Mouse (Mus musculus): ENCODE measurements at regions not wholly inside any gene's neighbourhood (a gene's known extent, or its start where the extent isn't known, plus 50 kb on each side); places are given as distances from the start of the nearest gene placed in this dataset.

DNA sequence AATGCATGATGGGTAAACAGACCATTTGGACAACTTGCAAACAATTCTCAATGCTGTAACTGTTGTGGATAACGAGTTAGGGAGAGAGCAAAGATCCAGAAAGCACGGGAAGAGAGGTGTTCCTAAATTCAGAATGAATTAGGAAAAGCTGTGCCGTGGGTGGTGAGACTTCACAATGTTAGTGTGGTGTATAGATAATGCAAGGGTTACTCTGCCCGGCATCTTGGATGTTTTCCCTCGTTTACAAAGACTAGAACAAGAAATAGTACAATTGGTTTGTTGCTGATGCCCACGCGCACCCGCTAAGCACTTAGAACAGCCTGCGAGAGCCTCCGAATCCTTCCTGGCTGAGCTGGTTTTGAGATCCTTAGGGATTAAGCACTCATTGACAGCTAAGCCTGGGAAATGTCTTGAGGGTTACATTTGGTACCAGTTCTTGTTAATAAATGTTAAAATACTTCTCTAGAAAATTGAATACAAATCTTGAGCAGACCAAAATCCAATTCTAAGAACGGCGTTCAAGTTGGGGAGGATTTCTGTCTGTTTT, 413.1 kb downstream of the Epha4 start:
- no peak for DNase-seq (ENCODE audit: extremely low read depth, insufficient read length, low spot score)

DNA sequence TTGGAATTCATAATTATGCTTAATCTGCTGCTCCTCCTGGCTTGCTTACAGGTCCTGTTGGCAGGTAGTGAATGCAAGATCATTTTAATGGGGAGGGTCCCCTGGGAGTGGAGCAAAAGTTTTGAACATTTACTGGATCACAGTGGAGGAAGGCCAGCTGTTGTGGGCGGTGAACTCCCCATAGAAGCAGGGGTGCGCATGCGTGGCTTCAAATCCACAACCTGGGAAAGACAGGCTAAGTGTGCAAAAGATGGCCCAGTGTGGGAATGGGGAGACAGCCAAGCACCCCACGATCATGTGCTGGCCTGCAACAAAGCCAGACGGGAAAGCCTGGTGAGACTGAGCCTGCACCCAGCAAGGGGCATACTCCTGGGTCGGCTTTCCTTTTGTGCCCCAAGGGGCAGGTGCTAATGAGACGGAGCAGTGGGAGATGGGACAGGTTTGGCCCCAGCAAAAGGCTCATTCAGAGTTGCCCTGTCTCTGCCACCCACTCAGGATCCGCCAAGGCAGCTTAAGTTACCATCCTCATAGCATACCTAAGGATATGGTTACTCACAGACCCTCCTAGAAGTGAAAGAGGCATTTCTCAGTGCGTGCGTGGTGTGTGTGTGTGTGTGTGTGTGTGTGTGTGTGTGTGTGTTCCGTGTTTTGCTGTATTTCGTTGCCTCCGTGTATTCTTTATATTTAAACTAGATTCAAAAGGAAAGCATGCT, 412.3 kb downstream of the Epha4 start:
- DNase-seq (ENCODE audit: extremely low read depth, insufficient read length, low spot score): no peak

DNA sequence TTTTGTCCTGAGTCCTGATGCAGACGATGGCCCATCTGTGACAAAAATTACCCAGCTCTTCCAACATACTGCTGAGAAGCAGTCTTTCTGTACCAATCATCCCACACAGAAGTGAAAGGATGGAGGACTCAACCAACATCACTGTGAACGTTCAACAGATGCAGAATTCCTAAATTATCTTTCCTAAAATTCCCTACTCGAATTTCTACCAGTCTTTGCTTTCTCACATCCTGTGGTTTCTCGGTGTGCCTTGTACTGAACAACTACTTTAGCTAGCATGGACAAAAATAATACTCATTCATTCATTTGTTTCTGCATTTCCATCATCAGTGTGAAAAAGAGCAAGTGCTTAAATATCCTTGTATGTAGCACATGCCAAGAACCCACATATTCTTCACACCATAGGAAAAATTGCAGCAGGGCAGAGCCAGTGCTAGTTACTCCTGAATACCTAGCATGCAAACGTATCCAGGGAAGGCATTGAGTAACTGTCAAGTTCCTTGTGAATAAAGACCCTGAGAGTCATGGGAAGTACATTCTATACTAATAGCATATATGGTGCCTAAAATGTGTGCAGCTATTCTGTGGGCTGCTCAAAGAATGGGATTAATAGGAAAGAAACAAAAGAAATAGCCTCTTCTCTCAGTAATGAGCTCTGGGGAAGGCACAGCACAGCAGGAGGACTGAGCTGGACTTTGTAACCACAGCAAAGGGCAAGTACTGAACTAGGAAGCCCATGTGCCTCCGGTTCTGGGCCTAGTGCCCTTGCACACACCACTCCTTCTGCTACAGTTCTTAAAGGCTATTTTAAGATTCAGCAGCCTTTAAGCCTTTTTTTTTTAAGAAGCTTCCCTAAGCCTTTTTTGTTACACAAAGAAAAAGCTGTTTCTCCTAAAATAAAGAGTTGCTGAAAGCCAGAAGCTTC, 404.8 kb downstream of the Epha4 start:
- no peak for DNase-seq (ENCODE audit: extremely low read depth, insufficient read length, low spot score)

DNA sequence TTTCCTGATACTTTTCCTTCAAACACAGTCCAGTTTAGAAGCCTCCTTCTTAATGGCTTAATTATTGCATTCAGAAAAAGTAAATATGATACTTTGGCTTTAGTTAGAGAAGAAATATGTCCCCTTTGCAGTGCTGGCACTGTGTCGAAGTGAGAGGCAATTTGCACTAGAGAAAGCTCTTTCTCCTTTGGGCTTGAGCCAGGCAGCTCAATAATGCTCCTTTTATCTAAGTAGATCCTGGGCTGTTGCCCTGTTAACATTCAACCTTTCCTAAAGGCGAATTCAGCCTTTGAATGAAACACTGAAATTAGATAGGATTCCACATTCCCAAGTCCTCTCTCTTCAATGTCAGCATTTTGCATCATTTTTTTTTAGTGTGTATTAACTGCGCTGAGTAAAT, 386.5 kb downstream of the Epha4 start:
- no peak for DNase-seq (ENCODE audit: extremely low read depth, insufficient read length, low spot score)

DNA sequence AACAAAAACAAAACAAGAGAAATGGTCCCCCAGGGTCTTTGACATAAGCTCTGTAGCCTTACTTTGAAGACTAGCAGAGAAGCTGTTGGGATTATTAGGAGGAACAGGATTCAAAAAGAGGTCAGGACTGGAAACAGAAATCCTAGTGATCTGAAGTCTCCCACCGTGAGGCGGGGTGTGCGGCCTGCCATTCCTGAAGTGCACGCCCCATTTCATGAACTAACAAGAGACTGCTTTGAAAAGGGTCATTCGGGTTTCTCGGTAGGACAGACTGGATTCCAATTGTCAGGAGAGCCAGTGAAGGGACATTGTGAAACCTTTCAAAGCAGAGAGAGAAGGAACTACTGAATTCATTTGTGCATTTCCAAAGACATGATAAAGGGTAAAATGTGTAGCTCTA, 377.2 kb downstream of the Epha4 start:
- no peak for DNase-seq (ENCODE audit: extremely low read depth, insufficient read length, low spot score)

DNA sequence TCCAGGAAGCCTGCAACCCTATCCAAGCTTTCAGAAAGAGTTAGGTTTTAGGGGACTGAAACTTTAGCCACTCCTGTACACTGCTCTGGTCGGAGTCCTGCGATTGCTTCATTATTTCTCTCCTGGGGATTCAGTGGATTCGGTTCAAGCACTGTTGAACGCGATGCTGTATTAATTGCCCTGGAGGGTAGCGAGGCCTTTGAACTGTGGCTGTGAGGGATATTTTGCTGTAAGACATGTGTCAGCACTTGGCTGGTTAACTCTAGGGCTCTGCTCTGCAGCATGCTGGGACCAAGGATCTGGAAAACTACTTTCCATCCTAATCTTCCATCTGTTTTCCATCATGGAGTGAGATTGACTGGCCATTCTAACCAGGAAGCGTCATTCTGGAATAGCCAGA, 374.0 kb downstream of the Epha4 start:
- DNase-seq (ENCODE audit: extremely low read depth, insufficient read length, low spot score): no peak

DNA sequence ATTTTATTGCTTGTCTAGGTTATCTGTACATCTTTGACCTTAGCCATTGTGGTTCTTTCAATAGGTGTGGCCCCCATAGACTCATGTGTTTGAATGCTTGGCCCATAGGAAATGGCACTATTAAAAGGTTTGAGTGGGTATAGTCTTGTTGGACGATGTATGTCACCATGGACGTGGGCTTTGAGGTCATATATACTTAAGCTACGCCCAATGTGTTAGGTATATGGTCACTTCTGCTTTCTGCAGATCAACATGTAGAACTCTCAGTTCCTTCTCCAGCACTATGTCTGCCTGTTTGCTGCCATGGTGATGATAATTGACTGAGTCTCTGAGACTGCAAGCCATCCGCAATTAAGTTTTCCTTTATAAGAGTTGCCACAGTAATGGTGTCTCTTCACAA, 366.8 kb downstream of the Epha4 start:
- DNase-seq (ENCODE audit: extremely low read depth, insufficient read length, low spot score): no peak

DNA sequence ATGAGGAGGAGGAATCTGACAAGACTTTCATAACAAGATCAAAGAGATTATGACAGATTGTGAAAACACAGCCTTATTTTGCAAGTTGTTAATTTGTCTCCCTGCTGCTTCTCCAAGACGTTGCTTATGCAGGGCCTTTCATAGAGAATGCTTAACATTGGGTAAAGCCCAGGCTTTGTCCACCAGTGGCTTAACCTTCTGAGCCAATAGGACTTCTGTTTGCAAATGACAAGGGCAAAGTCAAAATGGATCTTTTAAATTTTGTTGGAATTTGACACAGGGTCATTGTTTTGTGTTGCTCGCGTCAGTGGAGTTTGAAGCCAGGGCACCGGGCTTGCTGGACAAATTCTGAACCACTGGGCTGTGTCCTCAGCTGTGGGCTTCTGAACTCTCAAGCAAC, 346.6 kb downstream of the Epha4 start:
- DNase-seq (ENCODE audit: extremely low read depth, insufficient read length, low spot score): no peak

DNA sequence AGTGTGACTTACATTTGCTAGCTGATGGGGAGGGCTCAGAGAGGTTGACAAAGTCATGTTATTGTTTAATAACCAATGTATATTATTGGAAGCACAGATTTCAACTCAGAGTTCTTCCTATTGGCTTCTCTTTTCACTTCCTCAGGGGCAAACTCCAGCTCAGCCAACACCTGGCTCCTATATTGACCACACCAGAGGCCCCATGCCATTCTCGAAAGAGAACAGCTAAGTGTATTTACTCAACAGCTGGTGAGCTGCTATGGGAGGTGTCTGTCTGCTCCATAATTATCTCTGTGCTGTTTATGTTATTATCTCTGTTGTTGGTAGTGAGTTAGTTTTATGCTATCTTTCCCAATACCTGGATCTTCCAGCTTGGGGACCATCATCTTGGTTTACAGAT, 342.4 kb downstream of the Epha4 start:
- no peak for DNase-seq (ENCODE audit: extremely low read depth, insufficient read length, low spot score)

DNA sequence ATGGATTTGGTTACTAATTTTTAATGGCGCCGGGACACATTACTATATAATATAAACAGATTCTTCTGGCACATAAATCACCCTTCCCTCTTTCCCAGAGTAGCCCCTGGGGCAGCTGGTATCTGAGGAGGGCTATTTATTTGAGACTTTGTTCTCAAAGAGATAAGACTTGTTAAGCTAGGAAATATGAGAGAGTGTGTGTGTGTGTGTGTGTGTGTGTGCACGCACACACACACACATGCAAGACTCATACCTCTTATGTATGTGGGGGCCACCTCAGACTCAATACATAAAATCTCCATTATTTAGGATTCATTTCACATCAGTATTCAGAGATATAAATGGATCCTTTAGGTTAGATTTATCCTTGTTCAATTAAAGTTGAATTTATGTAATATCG, 340.1 kb downstream of the Epha4 start:
- no peak for DNase-seq (ENCODE audit: extremely low read depth, insufficient read length, low spot score)

DNA sequence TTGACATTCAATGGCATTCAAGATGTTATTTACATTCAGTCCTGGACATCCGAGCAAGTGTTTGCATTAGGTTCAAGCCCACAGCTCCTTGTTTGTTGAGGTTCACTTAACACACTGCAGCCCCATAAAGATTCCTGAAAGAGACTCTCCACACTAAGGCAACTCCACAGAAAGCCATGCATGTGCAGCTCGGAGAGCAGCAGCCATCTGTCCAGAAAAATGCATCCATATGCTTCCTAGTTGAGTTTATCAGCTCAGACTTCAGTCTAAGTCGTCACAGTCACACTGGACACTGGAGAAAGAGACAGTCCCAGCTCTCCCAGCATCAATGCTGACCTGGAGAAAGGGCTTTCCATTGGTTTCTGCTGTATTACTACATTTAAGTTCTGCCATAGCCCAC, 339.7 kb downstream of the Epha4 start:
- DNase-seq (ENCODE audit: extremely low read depth, insufficient read length, low spot score): no peak

DNA sequence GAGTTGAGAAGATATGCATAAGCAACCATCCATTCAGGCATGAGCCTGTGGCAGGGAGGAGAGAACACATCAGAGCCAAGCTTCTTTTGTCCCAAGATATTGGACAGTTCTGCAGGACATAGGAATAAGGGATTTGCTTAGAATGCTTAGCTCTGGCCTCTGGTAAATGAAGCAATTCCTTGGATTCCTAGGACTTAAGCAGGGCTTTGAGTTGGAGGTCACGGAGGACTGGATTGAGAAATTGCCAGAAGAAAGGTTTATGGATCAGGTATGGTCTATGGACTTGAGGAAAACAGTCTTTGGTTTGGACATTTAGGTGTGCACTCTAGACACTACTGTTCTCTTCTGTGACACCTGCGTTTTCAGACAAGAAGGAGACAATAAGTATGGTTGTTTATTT, 338.4 kb downstream of the Epha4 start:
- no peak for DNase-seq (ENCODE audit: extremely low read depth, insufficient read length, low spot score)

DNA sequence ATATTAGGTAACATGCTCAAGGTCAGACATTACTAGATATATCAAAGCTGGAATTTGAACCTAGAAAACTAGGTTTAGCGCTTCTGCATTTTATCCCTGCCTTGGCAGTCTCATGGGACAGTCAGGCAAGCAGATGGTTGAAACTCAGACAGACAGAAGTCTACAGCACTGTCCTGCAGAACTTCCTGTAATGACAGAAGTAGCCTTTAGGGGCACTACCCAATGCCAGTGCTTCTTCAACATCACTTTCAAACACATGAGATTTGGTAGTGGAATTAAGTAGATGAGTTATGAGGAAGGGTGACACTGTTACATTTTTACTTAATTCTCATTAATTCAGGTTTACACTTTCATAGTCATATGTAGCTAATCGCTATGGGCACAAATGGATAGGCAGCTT, 330.9 kb downstream of the Epha4 start:
- no peak for DNase-seq (ENCODE audit: extremely low read depth, insufficient read length, low spot score)

DNA sequence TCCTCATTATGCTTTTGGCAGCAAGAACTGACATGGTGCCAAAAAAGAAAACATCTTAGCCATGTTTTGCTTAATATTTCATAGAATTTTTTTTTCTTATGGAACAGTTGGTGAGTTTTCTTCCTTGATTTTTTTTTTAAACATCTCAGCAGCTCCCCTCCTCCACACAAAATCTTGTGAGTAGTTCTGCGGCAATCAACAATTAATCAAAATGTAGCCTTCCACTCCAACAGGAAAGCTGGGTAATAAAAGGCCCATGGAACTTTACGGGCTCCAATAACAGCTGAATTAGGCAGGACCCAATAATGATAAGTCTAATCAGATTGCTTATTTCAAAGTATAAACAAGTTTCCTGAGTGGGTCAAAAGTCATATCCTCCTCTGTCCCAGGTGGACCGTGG, 324.7 kb downstream of the Epha4 start:
- no peak for DNase-seq (ENCODE audit: extremely low read depth, insufficient read length, low spot score)

DNA sequence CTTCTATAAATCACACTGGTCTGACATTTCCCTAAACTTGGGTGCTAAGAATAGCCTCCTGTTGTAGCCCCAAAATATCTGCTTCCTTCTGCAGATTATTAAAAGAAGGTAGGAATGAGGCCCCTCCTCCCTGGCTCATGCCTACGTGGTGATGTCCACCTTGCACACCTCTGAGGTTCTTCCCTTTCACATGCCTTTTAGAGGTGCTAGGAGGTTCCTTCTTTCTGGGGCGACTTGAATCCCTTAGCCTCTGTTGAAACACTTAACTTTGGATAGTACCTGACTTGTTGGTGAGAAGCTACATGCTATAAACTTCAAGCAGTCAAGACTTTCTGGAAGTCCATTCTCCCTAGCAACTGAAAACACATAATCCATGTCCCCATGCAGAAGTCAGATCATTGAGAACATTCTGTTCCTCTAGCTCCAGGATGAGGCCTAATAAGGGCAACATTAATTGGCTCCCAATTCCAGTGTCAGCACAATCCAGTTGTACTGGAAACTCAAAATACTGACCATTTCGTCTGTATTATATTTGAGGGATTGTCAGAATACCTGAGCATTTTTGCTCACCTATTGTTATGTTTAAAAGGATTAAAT, 313.5 kb downstream of the Epha4 start:
- DNase-seq (ENCODE audit: extremely low read depth, insufficient read length, low spot score): no peak

DNA sequence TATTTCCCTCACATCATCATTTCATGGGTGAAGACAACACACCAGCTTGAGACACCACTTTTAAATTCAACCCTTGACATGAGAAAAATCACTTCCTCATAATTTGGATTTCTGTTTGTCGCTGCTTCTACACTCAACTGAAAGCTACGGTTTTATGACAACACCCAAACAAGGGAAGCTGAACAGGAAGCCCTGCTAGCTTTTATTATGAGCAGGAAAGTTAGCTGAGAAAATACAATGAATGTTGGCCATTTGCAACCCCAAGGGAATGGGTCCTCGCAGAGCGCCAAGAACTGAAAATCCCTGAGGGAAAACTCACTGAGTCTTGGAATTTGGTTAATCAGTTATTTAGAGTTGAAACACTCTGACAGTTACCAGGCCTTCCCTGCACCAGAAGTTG, 311.9 kb downstream of the Epha4 start:
- no peak for DNase-seq (ENCODE audit: extremely low read depth, insufficient read length, low spot score)

DNA sequence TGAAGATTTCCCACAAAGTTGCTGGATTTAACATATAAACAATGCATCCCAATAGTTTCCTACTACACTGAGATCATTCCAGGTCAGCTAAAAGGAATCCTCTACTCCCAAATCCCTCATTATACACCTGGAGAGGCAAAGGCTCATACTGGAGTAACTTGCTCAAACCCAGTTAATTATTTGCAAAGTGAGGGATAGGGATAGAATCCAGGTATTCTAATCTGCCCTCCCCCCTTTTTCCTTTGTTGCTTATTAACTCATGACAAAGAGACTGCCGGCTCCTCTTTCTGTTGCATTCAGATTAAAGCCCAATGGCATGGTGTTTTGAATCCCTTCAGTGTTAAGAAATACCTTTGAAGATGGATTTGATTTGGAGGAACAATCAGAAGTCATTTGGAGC, 308.4 kb downstream of the Epha4 start:
- DNase-seq (ENCODE audit: extremely low read depth, insufficient read length, low spot score): no peak

DNA sequence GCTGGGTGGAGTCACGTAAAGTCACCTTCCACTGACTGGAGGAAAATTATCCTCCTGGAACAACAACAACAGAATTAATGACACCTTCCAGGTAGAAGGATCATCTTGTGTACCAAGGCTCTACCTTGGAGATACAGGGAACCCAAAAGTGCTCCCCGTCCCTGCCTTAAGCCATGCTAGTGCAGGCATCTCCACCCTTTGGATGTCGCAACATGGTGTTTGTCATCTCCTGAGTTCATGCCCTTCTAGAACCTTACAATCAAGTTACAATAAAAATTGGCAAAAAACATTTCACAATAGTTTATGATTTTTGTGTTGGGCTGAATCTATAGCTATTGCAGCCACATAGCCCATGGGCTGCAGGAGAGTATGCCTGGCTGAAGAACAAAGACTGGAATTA, 305.5 kb downstream of the Epha4 start:
- no peak for DNase-seq (ENCODE audit: extremely low read depth, insufficient read length, low spot score)

DNA sequence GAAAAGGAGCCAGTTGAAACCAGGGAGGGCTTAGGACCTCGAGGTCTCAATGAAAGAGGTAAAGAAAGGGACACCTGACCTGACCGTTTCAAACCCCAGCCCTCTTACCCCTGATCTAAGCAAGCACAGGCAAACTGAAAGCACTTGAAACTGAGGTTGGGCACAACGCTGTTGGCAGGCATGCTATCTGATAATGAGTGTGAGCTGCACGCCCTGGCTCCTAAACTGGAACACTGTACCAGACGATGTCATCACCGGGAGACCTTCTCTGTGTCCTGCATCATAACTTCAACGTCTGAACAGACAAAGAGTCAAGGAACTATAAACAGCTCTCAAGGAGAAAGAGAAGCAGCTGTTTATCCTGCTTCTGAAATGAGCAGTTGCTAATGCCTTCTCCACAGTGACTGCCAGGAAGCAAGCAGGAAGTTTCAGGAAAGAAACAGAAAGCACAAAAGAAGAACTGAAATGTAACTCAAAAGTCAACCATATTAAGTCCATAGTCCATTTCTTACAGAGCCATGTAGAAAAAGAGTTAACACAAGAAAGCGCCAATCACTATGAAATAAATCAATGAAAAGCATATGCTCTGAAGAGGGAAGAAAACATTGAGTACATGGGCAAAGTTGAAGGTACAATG, 301.3 kb downstream of the Epha4 start:
- DNase-seq (ENCODE audit: extremely low read depth, insufficient read length, low spot score): no peak

DNA sequence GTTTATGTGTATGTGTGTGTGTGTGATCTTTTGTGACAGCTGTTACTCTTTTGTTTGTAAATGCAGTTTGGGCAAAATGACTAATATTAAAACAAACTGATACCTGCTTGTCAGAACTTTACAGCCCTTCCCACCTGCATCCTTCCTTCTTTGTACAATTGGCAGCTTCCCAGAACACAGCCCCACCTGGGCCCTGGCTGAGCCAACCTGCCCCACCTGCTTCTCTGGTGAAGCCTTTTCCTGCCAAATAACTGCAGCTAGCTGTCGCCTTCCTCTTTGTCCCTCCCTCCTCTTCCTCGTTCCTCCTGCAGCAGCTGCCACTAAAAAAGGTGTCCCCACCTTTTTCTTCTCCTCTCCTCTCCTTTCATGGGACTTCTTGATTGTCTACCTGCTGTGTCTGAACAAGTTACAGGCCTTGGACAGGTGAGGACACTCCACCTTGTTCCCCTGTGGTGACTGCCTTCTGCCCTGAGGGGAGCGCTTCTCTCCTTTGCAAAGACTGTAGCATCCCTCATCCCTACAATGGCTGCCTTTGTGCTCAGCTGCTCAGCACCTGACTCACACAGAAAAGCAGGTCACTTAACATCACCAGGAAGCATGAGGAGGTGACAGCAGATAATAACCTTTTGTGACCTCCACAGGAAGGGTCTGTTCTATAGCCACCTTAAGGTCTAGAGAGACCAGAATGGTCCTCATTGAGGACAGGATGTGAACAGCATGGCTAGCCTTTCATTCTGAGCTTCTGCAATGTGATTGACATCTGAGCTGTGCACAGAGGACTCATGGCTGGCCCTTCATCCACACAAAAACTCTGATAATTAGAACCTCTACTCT, 295.2 kb downstream of the Epha4 start:
- DNase-seq (ENCODE audit: extremely low read depth, insufficient read length, low spot score): no peak

All from 3134 (cell line).